Mouse (Mus musculus) midbrain, embryonic 12.5 days (tissue): ENCODE results near the gene Arid3a. TPM values are rescaled to one million over a fixed set of nuclear protein-coding genes. Genes with fewer than 3 reads are reported as not detected.
"Not testable (repeated sequence)": the region's sequence is repeated elsewhere in the genome, so short reads cannot be mapped to it uniquely, and the experiment has no call there.

ENCODE experiments used
- ATAC-seq: fragments of 200-750 bp; cut with Nextera tagmentation; 2 replicates; pipeline ENCODE4 v1.8.0; 2017; ENCODE audit warnings: low read depth, moderate TSS enrichment, moderate library complexity; ENCODE audit not compliant: low FRiP score
- H3K27ac ChIP-seq: fragments of 300-500 bp; sonication (generic); replicated peaks from 2 replicates; pipeline ENCODE4 v1.5.1; 2016; ENCODE audit warnings: mild to moderate bottlenecking
- H3K27me3 ChIP-seq: fragments of 300-500 bp; sonication (generic); 2 replicates; pipeline ENCODE4 v1.6.1; 2016; ENCODE audit warnings: mild to moderate bottlenecking
- H3K36me3 ChIP-seq: fragments of 300-500 bp; sonication (generic); 2 replicates; pipeline ENCODE4 v1.6.1; 2016
- H3K4me1 ChIP-seq: fragments of 300-500 bp; sonication (generic); 2 replicates; pipeline ENCODE4 v1.6.1; 2016
- H3K4me2 ChIP-seq: fragments of 300-500 bp; sonication (generic); replicated peaks from 2 replicates; pipeline ENCODE4 v1.6.1; 2016; ENCODE audit warnings: mild to moderate bottlenecking, moderate library complexity
- H3K4me3 ChIP-seq: fragments of 300-500 bp; sonication (generic); 2 replicates; pipeline ENCODE4 v1.5.1; 2016; ENCODE audit warnings: mild to moderate bottlenecking
- H3K9ac ChIP-seq: fragments of 300-500 bp; sonication (generic); replicated peaks from 2 replicates; pipeline ENCODE4 v1.6.1; 2016; ENCODE audit warnings: mild to moderate bottlenecking, moderate library complexity
- H3K9me3 ChIP-seq: fragments of 300-500 bp; sonication (generic); 2 replicates; pipeline ENCODE4 v1.6.1; 2016; ENCODE audit warnings: mild to moderate bottlenecking
- WGBS: fragments of 180-500 bp; shearing (Covaris S2); methylation state at CpG from one replicate; pipeline ENCODE4 v1.1.7; 2016; 5-methylcytosine and 5-hydroxymethylcytosine counted together
- polyA plus RNA-seq: library from polyadenylated mRNA; unstranded; fragments of >200 nt; fragmentation: Nextera tagmentation; extraction: Ambion mirVana; gene quantifications from 2 replicates; pipeline ENCODE4 v1.2.1, GENCODE M21; 2016

Arid3a gene
- 4.0 and 5.6 TPM in 2 replicates for polyA plus RNA-seq

- peaks cover 49% of the 10 kb centered on the region for H3K4me1 ChIP-seq
- peaks cover 12% of the 10 kb centered on the region for H3K36me3 ChIP-seq
- H3K9ac ChIP-seq, result peak within 1 kb of the TSS; percentile 88
- peak within 1 kb of the TSS; percentile 88 for H3K4me2 ChIP-seq
- H3K9me3 ChIP-seq, result no peaks in the 10 kb centered on the region
- H3K27me3 ChIP-seq, result peaks cover 30% of the 10 kb centered on the region
- ATAC-seq, result peak; percentile 70
- peak within 1 kb of the TSS; percentile 90 for H3K4me3 ChIP-seq
- under 1% methylated on average over 63 of the region's 63 CpGs for WGBS
- H3K27ac ChIP-seq, result peak within 1 kb of the TSS; percentile 90
Observed at GRCm38 (mm10) chr10:79926491-79927323, at the start of gene Arid3a. Gene Arid3a (plus strand): TSS chr10:79927043.

GRCm38 (mm10) chr10:79877174-79877573 is 49.7 kb upstream of the Arid3a start:
- Histone ChIP-seq H3K9me3 (no peaks in the 10 kb centered on the region), H3K4me2 (no peak overlapping the region), H3K27ac (no peak overlapping the region), H3K9ac (no peak overlapping the region), H3K36me3 (0 out of 2 replicates have a peak, but pooled peaks cover under 1% of the 10 kb centered on the region), H3K27me3 (peaks cover 32% of the 10 kb centered on the region), H3K4me3 (no peak overlapping the region), H3K4me1 (peaks cover 33% of the 10 kb centered on the region)
- 53% methylated on average over 1 of the region's 1 CpGs for WGBS
- no peak for ATAC-seq

GRCm38 (mm10) chr10:79877757-79878156 is 49.1 kb upstream of the Arid3a start:
- ATAC-seq, result no peak
- Histone ChIP-seq H3K9ac (no peak overlapping the region), H3K9me3 (no peaks in the 10 kb centered on the region), H3K36me3 (no peaks in the 10 kb centered on the region), H3K4me3 (no peak overlapping the region), H3K4me2 (no peak overlapping the region), H3K27me3 (peaks cover 38% of the 10 kb centered on the region), H3K4me1 (peaks cover 32% of the 10 kb centered on the region), H3K27ac (no peak overlapping the region)
- 46% methylated on average over 12 of the region's 12 CpGs for WGBS

- Histone ChIP-seq H3K27ac (no peak overlapping the region), H3K4me2 (no peak overlapping the region), H3K4me1 (peaks cover 24% of the 10 kb centered on the region), H3K9me3 (no peaks in the 10 kb centered on the region), H3K4me3 (no peak overlapping the region), H3K36me3 (no peaks in the 10 kb centered on the region), H3K9ac (no peak overlapping the region), H3K27me3 (peaks cover 46% of the 10 kb centered on the region)
- 51% methylated on average over 3 of the region's 3 CpGs for WGBS
- no peak for ATAC-seq
Observed at GRCm38 (mm10) chr10:79879527-79879926, 47.3 kb upstream of the Arid3a start.

GRCm38 (mm10) chr10:79880721-79881120 is 46.1 kb upstream of the Arid3a start:
- no peak for ATAC-seq
- Histone ChIP-seq H3K4me1 (peaks cover 12% of the 10 kb centered on the region), H3K4me2 (no peak overlapping the region), H3K9ac (no peak overlapping the region), H3K27me3 (peaks cover 46% of the 10 kb centered on the region), H3K4me3 (no peak overlapping the region), H3K27ac (no peak overlapping the region), H3K9me3 (no peaks in the 10 kb centered on the region), H3K36me3 (no peaks in the 10 kb centered on the region)
- WGBS, result 13% methylated on average over 9 of the region's 9 CpGs

GRCm38 (mm10) chr10:79881981-79882380 is 44.9 kb upstream of the Arid3a start:
- H3K4me3 ChIP-seq, result no peak overlapping the region; the same call in 1 of the 2 replicates
- H3K9me3 ChIP-seq, result no peaks in the 10 kb centered on the region
- peaks cover 46% of the 10 kb centered on the region for H3K27me3 ChIP-seq
- no peak for ATAC-seq
- peak overlapping the region; percentile 24; the same call in 1 of the 2 replicates for H3K9ac ChIP-seq
- H3K36me3 ChIP-seq, result no peaks in the 10 kb centered on the region
- peak overlapping the region; percentile 36 for H3K4me2 ChIP-seq
- no peak overlapping the region for H3K27ac ChIP-seq
- 7% methylated on average over 22 of the region's 22 CpGs for WGBS
- H3K4me1 ChIP-seq, result peaks cover 12% of the 10 kb centered on the region

- no peaks in the 10 kb centered on the region for H3K9me3 ChIP-seq
- no peak overlapping the region for H3K27ac ChIP-seq
- H3K4me2 ChIP-seq, result no peak overlapping the region
- no peak overlapping the region for H3K4me3 ChIP-seq
- peaks cover 12% of the 10 kb centered on the region for H3K4me1 ChIP-seq
- no peaks in the 10 kb centered on the region for H3K36me3 ChIP-seq
- H3K27me3 ChIP-seq, result peaks cover 42% of the 10 kb centered on the region
- no peak overlapping the region for H3K9ac ChIP-seq
- 17% methylated on average over 22 of the region's 22 CpGs for WGBS
- peak; percentile 41; the same call in 1 of the 2 replicates for ATAC-seq
Observed at GRCm38 (mm10) chr10:79883297-79884084, 43.4 kb upstream of the Arid3a start.

- Histone ChIP-seq H3K36me3 (no peaks in the 10 kb centered on the region), H3K4me1 (peaks cover 10% of the 10 kb centered on the region), H3K9ac (no peak overlapping the region), H3K4me3 (no peak overlapping the region), H3K27me3 (peaks cover 41% of the 10 kb centered on the region), H3K27ac (no peak overlapping the region), H3K4me2 (no peak overlapping the region), H3K9me3 (no peaks in the 10 kb centered on the region)
- ATAC-seq, result no peak
- 80% methylated on average over 4 of the region's 4 CpGs for WGBS
Observed at GRCm38 (mm10) chr10:79884446-79884845, 42.4 kb upstream of the Arid3a start.

GRCm38 (mm10) chr10:79884938-79885337 is 41.9 kb upstream of the Arid3a start:
- 85% methylated on average over 3 of the region's 3 CpGs for WGBS
- H3K9ac ChIP-seq, H3K4me2 ChIP-seq, H3K4me1 ChIP-seq, H3K9me3 ChIP-seq, H3K36me3 ChIP-seq, H3K27ac ChIP-seq, ATAC-seq, H3K4me3 ChIP-seq: not testable (repeated sequence)
- peaks cover 38% of the 10 kb centered on the region for H3K27me3 ChIP-seq

GRCm38 (mm10) chr10:79886054-79886453 is 40.8 kb upstream of the Arid3a start, which contains the start of gene Elane:
Gene Elane (plus strand): TSS chr10:79886247.
- Histone ChIP-seq H3K9ac (no peak within 1 kb of the TSS), H3K9me3 (no peaks in the 10 kb centered on the region), H3K36me3 (no peaks in the 10 kb centered on the region), H3K27ac (no peak within 1 kb of the TSS), H3K4me1 (peaks cover 10% of the 10 kb centered on the region), H3K27me3 (peaks cover 38% of the 10 kb centered on the region), H3K4me2 (no peak within 1 kb of the TSS), H3K4me3 (no peak within 1 kb of the TSS)
- 81% methylated on average over 6 of the region's 6 CpGs for WGBS
- no peak for ATAC-seq

GRCm38 (mm10) chr10:79886611-79887010 is 40.2 kb upstream of the Arid3a start:
- ATAC-seq, result no peak
- no peaks in the 10 kb centered on the region for H3K36me3 ChIP-seq
- H3K9ac ChIP-seq, result no peak overlapping the region
- no peak overlapping the region for H3K4me2 ChIP-seq
- peaks cover 38% of the 10 kb centered on the region for H3K27me3 ChIP-seq
- peaks cover 10% of the 10 kb centered on the region for H3K4me1 ChIP-seq
- H3K9me3 ChIP-seq, result no peaks in the 10 kb centered on the region
- H3K27ac ChIP-seq, result no peak overlapping the region
- no peak overlapping the region for H3K4me3 ChIP-seq
- 81% methylated on average over 8 of the region's 8 CpGs for WGBS

GRCm38 (mm10) chr10:79889386-79889785 is 37.5 kb upstream of the Arid3a start:
- H3K36me3 ChIP-seq, result peaks cover 3% of the 10 kb centered on the region; the same call in 1 of the 2 replicates
- H3K9ac ChIP-seq, result no peak overlapping the region
- no peaks in the 10 kb centered on the region for H3K4me1 ChIP-seq
- no peaks in the 10 kb centered on the region for H3K9me3 ChIP-seq
- H3K4me3 ChIP-seq, result no peak overlapping the region
- WGBS, result 98% methylated on average over 2 of the region's 2 CpGs
- H3K27ac ChIP-seq, result no peak overlapping the region
- peaks cover 26% of the 10 kb centered on the region for H3K27me3 ChIP-seq
- ATAC-seq, result no peak
- no peak overlapping the region for H3K4me2 ChIP-seq
